Mouse (Mus musculus) G1E (cell line): ENCODE results near the gene Slc9a9.

Experiments
- CTCF ChIP-seq: IDR thresholded peaks from 2 replicates; pipeline ENCODE4 v1.5.1; 2012; ENCODE audit warnings: low read depth, low read length, inconsistent platforms, mixed read lengths
- GATA1 ChIP-seq: IDR thresholded peaks from 2 replicates; pipeline ENCODE4 v1.6.1; 2012; ENCODE audit warnings: borderline replicate concordance, low read length, inconsistent platforms, mixed read lengths

GRCm38 (mm10) chr9:95127774-95128173, 458.1 kb downstream of the Slc9a9 start:
- no peak for TF ChIP-seq CTCF
- no peak for TF ChIP-seq GATA1
